In the genomic region with DNA sequence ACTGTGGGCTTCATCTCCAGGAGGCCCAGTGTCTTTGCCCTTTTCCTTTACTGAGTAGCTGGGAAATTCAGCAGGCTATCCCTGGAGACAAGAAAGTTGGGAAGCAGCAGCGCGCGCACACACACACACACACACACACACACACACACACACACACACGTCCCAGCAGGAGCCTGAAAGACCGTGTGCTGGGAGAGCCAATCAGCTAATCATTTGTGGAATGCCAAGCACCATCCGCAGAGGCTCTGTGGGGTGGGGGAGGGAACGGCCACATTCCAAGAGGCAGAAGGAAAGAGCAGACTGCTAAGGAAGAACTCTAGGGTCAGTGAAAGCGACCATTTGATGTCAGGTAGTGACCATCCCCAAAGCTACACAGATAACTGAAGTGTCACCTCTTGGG, we compare ENCODE assay signal across 9 mouse cellular contexts. TPM values are rescaled to one million over a fixed set of nuclear protein-coding genes. Genes with fewer than 3 reads are reported as not detected.
DNase-seq lines count a peak whose midpoint lies in the region; ATAC-seq and TF ChIP-seq lines count a peak whose summit lies in the region.
"Had no signal": no experiment of that assay in that cellular context is flagged by ENCODE, and none has a peak within 500 bp of the region (broad histone marks: within the 10 kb centered on the region; RNA-seq: fewer than 3 reads in every experiment).

No protein-coding gene starts in this region.

- no peak overlapping the region for H3K4me2 ChIP-seq in midbrain, postnatal 0 days (ENCODE audit: low read depth, low read length, poor library complexity, severe bottlenecking)
- no peak overlapping the region for H3K4me2 ChIP-seq in forebrain, embryonic 16.5 days (ENCODE audit: low read length)
- no peak overlapping the region for H3K4me2 ChIP-seq in limb, embryonic 11.5 days (ENCODE audit: low read depth, severe bottlenecking)
- no peak overlapping the region for H3K4me2 ChIP-seq in stomach, embryonic 16.5 days (ENCODE audit: low read depth, low read length)

- peak overlapping the region; percentile 64 for H3K27ac ChIP-seq in midbrain, embryonic 10.5 days (replicated peaks)
- no peak overlapping the region for H3K27ac ChIP-seq in midbrain, postnatal 0 days (ENCODE audit: low read depth, low read length)
- no peak overlapping the region for H3K27ac ChIP-seq in forebrain, embryonic 16.5 days (ENCODE audit: low read length)
- H3K27ac ChIP-seq in limb, embryonic 11.5 days (replicated peaks; ENCODE audit: low read depth, low read length): no peak overlapping the region
- peak overlapping the region; percentile 29; the same call in 1 of the 2 replicates for H3K27ac ChIP-seq in stomach, embryonic 16.5 days (ENCODE audit: low read length)

- peaks cover 44% of the 10 kb centered on the region for H3K27me3 ChIP-seq in midbrain, embryonic 10.5 days (ENCODE audit: low read depth, poor library complexity, severe bottlenecking)
- peaks cover 18% of the 10 kb centered on the region for H3K27me3 ChIP-seq in midbrain, postnatal 0 days (ENCODE audit: insufficient read depth, low read length)
- H3K27me3 ChIP-seq in forebrain, embryonic 16.5 days (replicated peaks; ENCODE audit: control insufficient read depth, insufficient read depth, low read length): peaks cover 29% of the 10 kb centered on the region
- no peaks in the 10 kb centered on the region for H3K27me3 ChIP-seq in limb, embryonic 11.5 days (ENCODE audit: control insufficient read depth, insufficient read depth, low read length)
- H3K27me3 ChIP-seq in stomach, embryonic 16.5 days (ENCODE audit: control insufficient read depth, insufficient read depth, low read length): no peaks in the 10 kb centered on the region; the same call in none of the 2 replicates

- 2% methylated on average over 8 of the region's 8 CpGs for WGBS in midbrain, embryonic 10.5 days
- WGBS in midbrain, postnatal 0 days: 3% methylated on average over 8 of the region's 8 CpGs
- 7% methylated on average over 8 of the region's 8 CpGs for WGBS in forebrain, embryonic 16.5 days
- 5% methylated on average over 8 of the region's 8 CpGs for WGBS in limb, embryonic 11.5 days
- 10% methylated on average over 8 of the region's 8 CpGs for WGBS in stomach, embryonic 16.5 days

- no peaks in the 10 kb centered on the region for H3K36me3 ChIP-seq in midbrain, embryonic 10.5 days
- no peaks in the 10 kb centered on the region for H3K36me3 ChIP-seq in midbrain, postnatal 0 days (ENCODE audit: insufficient read depth, low read length)
- no peaks in the 10 kb centered on the region for H3K36me3 ChIP-seq in forebrain, embryonic 16.5 days (ENCODE audit: control insufficient read depth, insufficient read depth)
- H3K36me3 ChIP-seq in limb, embryonic 11.5 days (ENCODE audit: control insufficient read depth, insufficient read depth, low read length): no peaks in the 10 kb centered on the region
- H3K36me3 ChIP-seq in stomach, embryonic 16.5 days (ENCODE audit: control insufficient read depth, insufficient read depth, low read length): no peaks in the 10 kb centered on the region

- no peak overlapping the region for H3K4me3 ChIP-seq in midbrain, embryonic 10.5 days
- no peak overlapping the region for H3K4me3 ChIP-seq in midbrain, postnatal 0 days (ENCODE audit: low read depth, low read length)
- H3K4me3 ChIP-seq in forebrain, embryonic 16.5 days (replicated peaks; ENCODE audit: low read length): no peak overlapping the region
- H3K4me3 ChIP-seq in limb, embryonic 11.5 days (ENCODE audit: low read depth, low read length): no peak overlapping the region
- no peak overlapping the region for H3K4me3 ChIP-seq in stomach, embryonic 16.5 days (replicated peaks; ENCODE audit: low read length)

- TF ChIP-seq CTCF in midbrain, postnatal 0 days (IDR thresholded peaks at IDR 0.05): no peak

- ATAC-seq in midbrain, postnatal 0 days (ENCODE audit: low FRiP score): no peak
- 0 out of 2 replicates have a peak, but pooled peaks have one; percentile 31 for ATAC-seq in forebrain, embryonic 16.5 days
- peak; percentile 58; the same call in 1 of the 2 replicates for ATAC-seq in limb, embryonic 11.5 days (ENCODE audit: insufficient number of reproducible peaks, low FRiP score, low TSS enrichment, low read depth)
- peak; percentile 65; the same call in 1 of the 2 replicates for ATAC-seq in stomach, embryonic 16.5 days (ENCODE audit: insufficient read depth, low FRiP score)

- no peaks in the 10 kb centered on the region for H3K9me3 ChIP-seq in midbrain, embryonic 10.5 days (replicated peaks)
- H3K9me3 ChIP-seq in midbrain, postnatal 0 days (ENCODE audit: low read length): no peaks in the 10 kb centered on the region
- H3K9me3 ChIP-seq in forebrain, embryonic 16.5 days (ENCODE audit: control insufficient read depth, low read length): no peaks in the 10 kb centered on the region
- H3K9me3 ChIP-seq in limb, embryonic 11.5 days (ENCODE audit: control insufficient read depth, low read length): no peaks in the 10 kb centered on the region
- no peaks in the 10 kb centered on the region for H3K9me3 ChIP-seq in stomach, embryonic 16.5 days (replicated peaks; ENCODE audit: control insufficient read depth, low read length)

- peak; percentile 78 for DNase-seq in midbrain, embryonic 10.5 days (ENCODE audit: low spot score)
- DNase-seq in midbrain, postnatal 0 days (ENCODE audit: low spot score): no peak
- DNase-seq in limb, embryonic 11.5 days (ENCODE audit: low spot score): peak; percentile 68
- DNase-seq in adrenal gland, adult 18-20 months (ENCODE audit: low spot score in 2 of 2): no peak
- DNase-seq in adrenal gland, postnatal 36 days: no peak
- DNase-seq in urinary bladder, adult 2 months (ENCODE audit: low spot score): no peak

- peaks cover 46% of the 10 kb centered on the region for H3K4me1 ChIP-seq in midbrain, embryonic 10.5 days
- H3K4me1 ChIP-seq in midbrain, postnatal 0 days (ENCODE audit: insufficient read depth, low read length): 0 out of 2 replicates have a peak, but pooled peaks cover 7% of the 10 kb centered on the region
- peaks cover 15% of the 10 kb centered on the region for H3K4me1 ChIP-seq in forebrain, embryonic 16.5 days (replicated peaks; ENCODE audit: control insufficient read depth, insufficient read depth, low read length)
- H3K4me1 ChIP-seq in limb, embryonic 11.5 days (ENCODE audit: control insufficient read depth, insufficient read depth, low read length): peaks cover 22% of the 10 kb centered on the region
- peaks cover 22% of the 10 kb centered on the region for H3K4me1 ChIP-seq in stomach, embryonic 16.5 days (ENCODE audit: control insufficient read depth, insufficient read depth, low read length)

- no peak overlapping the region for H3K9ac ChIP-seq in midbrain, postnatal 0 days (replicated peaks; ENCODE audit: low read length, poor library complexity, severe bottlenecking)
- H3K9ac ChIP-seq in forebrain, embryonic 16.5 days (replicated peaks; ENCODE audit: low read depth, low read length): no peak overlapping the region
- H3K9ac ChIP-seq in limb, embryonic 11.5 days (ENCODE audit: low read length): no peak overlapping the region
- no peak overlapping the region for H3K9ac ChIP-seq in stomach, embryonic 16.5 days (ENCODE audit: low read length)

RNA-seq across cellular contexts. Expression of a gene that starts 2.6 kb away (rescaled TPM):
- 13.9 and 15.2 TPM in 2 replicates for polyA plus RNA-seq in midbrain, embryonic 10.5 days (2016; fragmentation: Nextera tagmentation; extraction: Ambion mirVana)
- total RNA-seq in midbrain, postnatal 0 days (2014; rRNA removed): 13.4 and 16.5 TPM in 2 replicates
- polyA plus RNA-seq in midbrain, postnatal 0 days (2015; fragmentation: Nextera tagmentation; extraction: Ambion mirVana): 6.7 and 7.0 TPM in 2 replicates
- polyA plus RNA-seq in forebrain, embryonic 16.5 days (2015; fragmentation: Nextera tagmentation; extraction: Ambion mirVana): 4.7 and 5.1 TPM in 2 replicates
- polyA plus RNA-seq in limb, embryonic 11.5 days (2014; fragmentation: Nextera tagmentation; extraction: Ambion mirVana): 39.3 and 40.7 TPM in 2 replicates
- 8.1 TPM in 2 replicates for polyA plus RNA-seq in stomach, embryonic 16.5 days (2015; fragmentation: Nextera tagmentation; extraction: Ambion mirVana)
- 1 to 10 TPM in 1 of 2 experiments, under 1 TPM in 1; 0.42 to 1.1 TPM for total RNA-seq in adrenal gland, adult 18-20 months (2021)
- 1 to 10 TPM; 1.1 to 3.3 TPM for total RNA-seq in adrenal gland, postnatal 36 days (2021)
- 0.62 and 0.98 TPM in 2 replicates for polyA plus RNA-seq in urinary bladder, adult 2 months (2012; rRNA removed)

RNA-seq across cellular contexts. Expression of a gene that starts 24.7 kb away (rescaled TPM):
- polyA plus RNA-seq in midbrain, embryonic 10.5 days (2016; fragmentation: Nextera tagmentation; extraction: Ambion mirVana): 1.1 TPM in 1 of 2 replicates, not detected in the other
- not detected in 2 replicates for total RNA-seq in midbrain, postnatal 0 days (2014; rRNA removed)
- 2.1 and 5.0 TPM in 2 replicates for polyA plus RNA-seq in midbrain, postnatal 0 days (2015; fragmentation: Nextera tagmentation; extraction: Ambion mirVana)
- 2.5 TPM in 1 of 2 replicates, not detected in the other for polyA plus RNA-seq in forebrain, embryonic 16.5 days (2015; fragmentation: Nextera tagmentation; extraction: Ambion mirVana)
- 0.77 TPM in 1 of 2 replicates, not detected in the other for polyA plus RNA-seq in limb, embryonic 11.5 days (2014; fragmentation: Nextera tagmentation; extraction: Ambion mirVana)
- 2.7 and 2.9 TPM in 2 replicates for polyA plus RNA-seq in stomach, embryonic 16.5 days (2015; fragmentation: Nextera tagmentation; extraction: Ambion mirVana)
- 1 to 10 TPM in 1 of 2 experiments, not detected in 1; 2.3 TPM for total RNA-seq in adrenal gland, adult 18-20 months (2021)
- 1 to 10 TPM in 1 of 2 experiments, not detected in 1; 2.1 TPM for total RNA-seq in adrenal gland, postnatal 36 days (2021)
- 3.0 TPM in 1 of 2 replicates, not detected in the other for polyA plus RNA-seq in urinary bladder, adult 2 months (2012; rRNA removed)
- total RNA-seq: granulocyte monocyte progenitor cell, adult 5-6 weeks had no signal

RNA-seq across cellular contexts. Expression of a gene that starts 47.8 kb away (rescaled TPM):
- 27.2 and 29.3 TPM in 2 replicates for polyA plus RNA-seq in midbrain, embryonic 10.5 days (2016; fragmentation: Nextera tagmentation; extraction: Ambion mirVana)
- 44.9 and 45.3 TPM in 2 replicates for total RNA-seq in midbrain, postnatal 0 days (2014; rRNA removed)
- polyA plus RNA-seq in midbrain, postnatal 0 days (2015; fragmentation: Nextera tagmentation; extraction: Ambion mirVana): 45.1 and 45.9 TPM in 2 replicates
- polyA plus RNA-seq in forebrain, embryonic 16.5 days (2015; fragmentation: Nextera tagmentation; extraction: Ambion mirVana): 70.0 and 71.2 TPM in 2 replicates
- 31.8 and 32.2 TPM in 2 replicates for polyA plus RNA-seq in limb, embryonic 11.5 days (2014; fragmentation: Nextera tagmentation; extraction: Ambion mirVana)
- 31.9 and 32.0 TPM in 2 replicates for polyA plus RNA-seq in stomach, embryonic 16.5 days (2015; fragmentation: Nextera tagmentation; extraction: Ambion mirVana)
- total RNA-seq in adrenal gland, adult 18-20 months (2021): 10 to 100 TPM; 50.1 to 62.0 TPM
- total RNA-seq in adrenal gland, postnatal 36 days (2021): 10 to 100 TPM; 55.6 to 69.4 TPM
- polyA plus RNA-seq in urinary bladder, adult 2 months (2012; rRNA removed): 47.3 and 58.5 TPM in 2 replicates

Comparison
In these comparisons a context has a peak if more than half of its experiments do, and no peak if none do; other contexts are left out.
1. DNase-seq: peak in midbrain, embryonic 10.5 days (single experiment) and limb, embryonic 11.5 days (single experiment); none in midbrain, postnatal 0 days (single experiment), adrenal gland, adult 18-20 months (0 of 2), adrenal gland, postnatal 36 days (0 of 2) and urinary bladder, adult 2 months (single experiment).
2. H3K27ac ChIP-seq: peak in midbrain, embryonic 10.5 days (single experiment) and stomach, embryonic 16.5 days (single experiment); none in midbrain, postnatal 0 days (single experiment), forebrain, embryonic 16.5 days (single experiment) and limb, embryonic 11.5 days (single experiment).